Mouse (Mus musculus): ENCODE data around the gene Fap. TPM values are rescaled to one million over a fixed set of nuclear protein-coding genes. Genes with fewer than 3 reads are reported as not detected.
A peak's percentile ranks its signal among the peaks of the same experiment; 100 is the strongest.

The Fap gene
- total and polyA plus RNA-seq, 2 experiments from 2014 or later = 0.86 to 3.3 TPM

- no peak for TF ChIP-seq CTCF (IDR thresholded peaks at IDR 0.05; ENCODE audit: low read depth)
- no peak for DNase-seq
- Histone ChIP-seq H3K9me3 (ENCODE audit: low read length) (no peaks in the 10 kb centered on the region), H3K27me3 (ENCODE audit: insufficient read depth, low read length) (no peaks in the 10 kb centered on the region), H3K4me2 (ENCODE audit: low read depth) (no peak overlapping the region), H3K27ac (ENCODE audit: low read depth, low read length) (no peak overlapping the region), H3K4me1 (ENCODE audit: insufficient read depth) (peaks cover 5% of the 10 kb centered on the region; the same call in 1 of the 2 replicates), H3K36me3 (ENCODE audit: insufficient read depth) (no peaks in the 10 kb centered on the region), H3K4me3 (ENCODE audit: low read depth, low read length) (no peak overlapping the region), H3K9ac (no peak overlapping the region)
- 85% methylated on average over 2 of the region's 2 CpGs for WGBS
- ATAC-seq = no peak
Observed at GRCm38 (mm10) chr2:62463287-62463686, 110.6 kb downstream of the Fap start.

GRCm38 (mm10) chr2:62462174-62462573 is 111.7 kb downstream of the Fap start:
- no peaks in the 10 kb centered on the region for H3K27me3 ChIP-seq (ENCODE audit: insufficient read depth, low read length)
- ATAC-seq = no peak
- no peaks in the 10 kb centered on the region for H3K36me3 ChIP-seq (ENCODE audit: insufficient read depth)
- H3K4me1 ChIP-seq (ENCODE audit: insufficient read depth) = peaks cover 5% of the 10 kb centered on the region; the same call in 1 of the 2 replicates
- no peak overlapping the region for H3K27ac ChIP-seq (ENCODE audit: low read depth, low read length)
- 82% methylated on average over 2 of the region's 2 CpGs for WGBS
- no peaks in the 10 kb centered on the region for H3K9me3 ChIP-seq (ENCODE audit: low read length)
- H3K4me3 ChIP-seq (ENCODE audit: low read depth, low read length) = no peak overlapping the region
- DNase-seq = no peak
- no peak overlapping the region for H3K4me2 ChIP-seq (ENCODE audit: low read depth)
- no peak for TF ChIP-seq CTCF (IDR thresholded peaks at IDR 0.05; ENCODE audit: low read depth)
- no peak overlapping the region for H3K9ac ChIP-seq

GRCm38 (mm10) chr2:62460815-62461450 is 112.9 kb downstream of the Fap start:
- DNase-seq = no peak
- 91% methylated on average over 12 of the region's 12 CpGs for WGBS

DNA sequence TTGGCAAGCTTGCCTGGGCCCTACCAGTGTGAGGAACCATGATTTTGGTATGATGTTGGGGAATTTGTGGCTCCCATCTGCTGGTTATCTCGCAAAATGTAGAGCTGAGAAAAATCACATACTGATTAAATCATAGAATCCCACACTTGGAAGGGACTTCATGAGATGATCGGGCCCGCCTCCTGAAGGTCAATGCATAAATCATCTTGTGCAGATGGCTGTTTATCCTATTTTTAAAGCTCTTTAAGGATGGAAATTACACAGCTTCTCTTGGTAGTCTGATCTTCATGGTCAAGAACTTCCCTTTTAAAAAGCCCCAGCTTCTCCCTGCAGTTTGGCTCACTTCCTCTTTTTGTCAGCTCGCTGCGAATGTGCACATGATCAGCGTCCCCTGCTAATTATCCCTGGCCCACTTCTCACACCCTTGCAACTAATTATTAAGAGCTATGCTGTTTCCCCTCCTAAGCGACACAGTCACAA is 113.6 kb downstream of the Fap start:
- peaks cover 5% of the 10 kb centered on the region; the same call in 1 of the 2 replicates for H3K4me1 ChIP-seq (ENCODE audit: insufficient read depth)
- no peak overlapping the region for H3K4me3 ChIP-seq (ENCODE audit: low read depth, low read length)
- no peak for TF ChIP-seq CTCF (IDR thresholded peaks at IDR 0.05; ENCODE audit: low read depth)
- H3K27ac ChIP-seq (ENCODE audit: low read depth, low read length) = no peak overlapping the region
- 27% methylated on average over 7 of the region's 7 CpGs for WGBS
- no peak overlapping the region for H3K9ac ChIP-seq
- no peaks in the 10 kb centered on the region for H3K27me3 ChIP-seq (ENCODE audit: insufficient read depth, low read length)
- peak; percentile 60 for DNase-seq
- peak; percentile 58 for ATAC-seq
- H3K36me3 ChIP-seq (ENCODE audit: insufficient read depth) = no peaks in the 10 kb centered on the region
- H3K9me3 ChIP-seq (ENCODE audit: low read length) = no peaks in the 10 kb centered on the region
- peak overlapping the region; percentile 21; the same call in 1 of the 2 replicates for H3K4me2 ChIP-seq (ENCODE audit: low read depth)

More at GRCm38 (mm10) chr2:62460815-62461450, 112.9 kb downstream of the Fap start:
- Histone ChIP-seq H3K9ac (no peak overlapping the region), H3K36me3 (ENCODE audit: insufficient read depth) (no peaks in the 10 kb centered on the region), H3K4me2 (ENCODE audit: low read depth) (no peak overlapping the region), H3K4me1 (ENCODE audit: insufficient read depth) (peaks cover 5% of the 10 kb centered on the region; the same call in 1 of the 2 replicates), H3K9me3 (ENCODE audit: low read length) (no peaks in the 10 kb centered on the region), H3K27ac (ENCODE audit: low read depth, low read length) (no peak overlapping the region), H3K4me3 (ENCODE audit: low read depth, low read length) (no peak overlapping the region), H3K27me3 (ENCODE audit: insufficient read depth, low read length) (no peaks in the 10 kb centered on the region)
- no peak for ATAC-seq
- no peak for TF ChIP-seq CTCF (IDR thresholded peaks at IDR 0.05; ENCODE audit: low read depth)

GRCm38 (mm10) chr2:62459241-62460174 is 114.4 kb downstream of the Fap start:
- Histone ChIP-seq H3K9me3 (ENCODE audit: low read length) (no peaks in the 10 kb centered on the region), H3K27me3 (ENCODE audit: insufficient read depth, low read length) (no peaks in the 10 kb centered on the region), H3K27ac (ENCODE audit: low read depth, low read length) (no peak overlapping the region), H3K4me2 (ENCODE audit: low read depth) (no peak overlapping the region), H3K4me1 (ENCODE audit: insufficient read depth) (peaks cover 5% of the 10 kb centered on the region; the same call in 1 of the 2 replicates), H3K36me3 (ENCODE audit: insufficient read depth) (no peaks in the 10 kb centered on the region), H3K4me3 (ENCODE audit: low read depth, low read length) (no peak overlapping the region), H3K9ac (no peak overlapping the region)
- TF ChIP-seq CTCF (IDR thresholded peaks at IDR 0.05; ENCODE audit: low read depth) = no peak
- ATAC-seq (peak; percentile 15; the same call in 1 of the 2 replicates), DNase-seq (no peak)
- WGBS = 56% methylated on average over 18 of the region's 18 CpGs

- Histone ChIP-seq H3K27me3 (ENCODE audit: insufficient read depth, low read length) (no peaks in the 10 kb centered on the region), H3K36me3 (ENCODE audit: insufficient read depth) (no peaks in the 10 kb centered on the region), H3K9me3 (ENCODE audit: low read length) (no peaks in the 10 kb centered on the region), H3K4me1 (ENCODE audit: insufficient read depth) (peaks cover 5% of the 10 kb centered on the region; the same call in 1 of the 2 replicates), H3K27ac (ENCODE audit: low read depth, low read length) (no peak overlapping the region), H3K4me3 (ENCODE audit: low read depth, low read length) (no peak overlapping the region), H3K4me2 (ENCODE audit: low read depth) (no peak overlapping the region), H3K9ac (no peak overlapping the region)
- 29% methylated on average over 9 of the region's 9 CpGs for WGBS
- ATAC-seq (peak; percentile 38; the same call in 1 of the 2 replicates), DNase-seq (peak; percentile 79)
- peak; percentile 69 for TF ChIP-seq CTCF (IDR thresholded peaks at IDR 0.05; ENCODE audit: low read depth)
Observed at GRCm38 (mm10) chr2:62458070-62458469, 115.8 kb downstream of the Fap start.

Data from forebrain, postnatal 0 days (tissue).